Mouse (Mus musculus) heart, adult 2 months (tissue): ENCODE results near the gene Slpi. TPM values are rescaled to one million over a fixed set of nuclear protein-coding genes. Genes with fewer than 3 reads are reported as not detected.
A peak's percentile ranks its signal among the peaks of the same experiment; 100 is the strongest.

Experiments used
- DNase-seq, 2 experiments: peaks; one replicate each; pipeline ENCODE4 v3.0.0; 2021
- H3K27ac ChIP-seq: fragments of 200-600 bp; 2 replicates; pipeline ENCODE4 v1.8.1; 2022
- H3K27me3 ChIP-seq: fragments of 200-500 bp; 2 replicates; pipeline ENCODE4 v1.6.1; 2012; ENCODE audit warnings: mild to moderate bottlenecking, low read length, inconsistent platforms, mixed read lengths; ENCODE audit not compliant: control insufficient read depth, insufficient read depth
- H3K36me3 ChIP-seq: fragments of 200-500 bp; 2 replicates; pipeline ENCODE4 v1.6.1; 2012; ENCODE audit warnings: low read length, inconsistent platforms; ENCODE audit not compliant: control insufficient read depth, insufficient read depth
- H3K4me1 ChIP-seq: fragments of 200-500 bp; 2 replicates; pipeline ENCODE4 v1.6.1; 2011; ENCODE audit warnings: low read length; ENCODE audit not compliant: control insufficient read depth, insufficient read depth
- H3K4me3 ChIP-seq: fragments of 200-600 bp; 2 replicates; pipeline ENCODE4 v1.8.1; 2022
- H3K79me2 ChIP-seq: fragments of 200-500 bp; replicated peaks from 2 replicates; pipeline ENCODE4 v1.6.1; 2012; ENCODE audit warnings: mild to moderate bottlenecking, inconsistent platforms, low read length, moderate library complexity, mixed read lengths; ENCODE audit not compliant: control insufficient read depth, insufficient read depth
- H3K9ac ChIP-seq: fragments of 200-500 bp; 2 replicates; pipeline ENCODE4 v1.6.1; 2012; ENCODE audit warnings: low read depth, mild to moderate bottlenecking, control low read depth, inconsistent platforms, low read length, mixed read lengths
- CTCF ChIP-seq: fragments of 200-600 bp; IDR thresholded peaks from 2 replicates; pipeline ENCODE4 v1.8.1; 2022; ENCODE audit warnings: antibody characterized with exemption, mild to moderate bottlenecking, moderate library complexity
- EP300 ChIP-seq: fragments of 200-500 bp; IDR thresholded peaks from 2 replicates; pipeline ENCODE4 v1.6.1; 2011; ENCODE audit warnings: low read depth, low read length, control low read depth; ENCODE audit not compliant: insufficient read depth
- POLR2A ChIP-seq: fragments of 200-500 bp; IDR thresholded peaks from 2 replicates; pipeline ENCODE4 v1.6.1; 2011; ENCODE audit warnings: mild to moderate bottlenecking, low read depth, low read length, control low read depth; ENCODE audit not compliant: insufficient read depth
- WGBS: fragments of 180-500 bp; shearing (Covaris S2); methylation state at CpG from one replicate; pipeline ENCODE4 v1.1.7; 2018; 5-methylcytosine and 5-hydroxymethylcytosine counted together
- intact Hi-C: fragments of 180-260 bp; cut with DNase I; formaldehyde crosslinking; loops from one replicate; pipeline ENCODE4 v1.15.1; 2025
- polyA plus RNA-seq: library from polyadenylated mRNA; depleted of rRNA; stranded (reverse); fragments of >200 nt; gene quantifications from 2 replicates; pipeline ENCODE4 v1.2.3, GENCODE M21; 2012
- total RNA-seq, 2 experiments: library from RNA; stranded (reverse); gene quantifications; 2 replicates each; pipeline ENCODE4 v1.2.3; 2021

Slpi gene
- total and polyA plus RNA-seq, 3 experiments = 8.3 to 26.4 (median 10.9) TPM

DNA sequence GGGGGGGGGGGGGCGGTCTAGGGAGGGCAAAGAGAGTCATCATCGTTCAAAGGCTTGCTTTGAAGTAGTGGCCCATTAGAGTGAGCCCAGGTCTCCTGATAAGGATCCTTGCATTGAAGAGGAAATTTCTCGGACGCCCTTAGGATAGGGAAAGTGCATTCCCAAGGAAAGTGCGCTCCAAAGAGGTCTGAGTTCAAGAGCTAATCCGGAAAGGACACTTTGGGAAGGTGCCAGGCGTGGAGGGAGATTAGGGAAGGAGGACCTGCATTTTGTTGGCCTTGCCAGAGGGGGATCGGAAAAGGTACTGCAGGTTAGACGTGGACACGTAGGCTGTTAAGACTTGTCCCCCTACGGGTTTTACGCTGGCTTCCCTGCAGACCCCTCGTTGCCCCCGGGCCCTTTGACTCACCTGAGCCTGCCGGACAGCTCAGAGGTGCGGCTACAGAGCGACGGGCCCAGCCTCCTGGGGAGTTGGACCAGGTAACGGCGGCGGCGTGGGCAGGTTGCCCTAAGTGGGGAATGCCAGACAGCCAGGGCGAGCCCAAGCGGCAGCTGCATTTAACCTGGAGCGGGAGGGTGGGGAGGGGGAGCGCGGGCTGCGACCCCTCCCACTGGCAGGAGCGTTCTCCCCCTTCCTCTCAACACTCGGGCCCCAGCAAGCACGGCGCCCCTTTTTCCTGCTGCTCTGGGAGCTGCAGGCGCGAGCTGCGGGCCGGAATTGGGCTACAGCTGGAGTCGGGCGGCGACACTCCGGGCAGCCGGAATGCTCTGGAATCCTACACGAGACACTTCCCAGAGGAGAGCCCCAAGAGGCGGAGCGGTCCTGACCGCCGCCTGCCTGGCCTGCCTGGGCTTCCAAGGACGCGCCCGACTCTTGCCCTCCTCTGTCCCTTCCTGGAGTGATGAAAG is 15.4 kb upstream of the Slpi start:
- H3K36me3 ChIP-seq = no peaks in the 10 kb centered on the region
- peak overlapping the region; percentile 33 for H3K9ac ChIP-seq
- peak overlapping the region; percentile 43 for H3K4me3 ChIP-seq
- intact Hi-C loops = loop anchor here (10.0 kb wide), 1 partner anchor 270 kb away; no protein-coding TSS in a partner anchor
- H3K4me1 ChIP-seq = peaks cover 2% of the 10 kb centered on the region; the same call in 1 of the 2 replicates
- no peaks in the 10 kb centered on the region for H3K79me2 ChIP-seq
- DNase-seq = peak; percentile 70 to 71
- peaks cover 8% of the 10 kb centered on the region for H3K27me3 ChIP-seq
- TF ChIP-seq EP300 (no peak), POLR2A (no peak), CTCF (no peak)
- H3K27ac ChIP-seq = no peak overlapping the region
- 2% methylated on average over 45 of the region's 49 CpGs for WGBS

DNA sequence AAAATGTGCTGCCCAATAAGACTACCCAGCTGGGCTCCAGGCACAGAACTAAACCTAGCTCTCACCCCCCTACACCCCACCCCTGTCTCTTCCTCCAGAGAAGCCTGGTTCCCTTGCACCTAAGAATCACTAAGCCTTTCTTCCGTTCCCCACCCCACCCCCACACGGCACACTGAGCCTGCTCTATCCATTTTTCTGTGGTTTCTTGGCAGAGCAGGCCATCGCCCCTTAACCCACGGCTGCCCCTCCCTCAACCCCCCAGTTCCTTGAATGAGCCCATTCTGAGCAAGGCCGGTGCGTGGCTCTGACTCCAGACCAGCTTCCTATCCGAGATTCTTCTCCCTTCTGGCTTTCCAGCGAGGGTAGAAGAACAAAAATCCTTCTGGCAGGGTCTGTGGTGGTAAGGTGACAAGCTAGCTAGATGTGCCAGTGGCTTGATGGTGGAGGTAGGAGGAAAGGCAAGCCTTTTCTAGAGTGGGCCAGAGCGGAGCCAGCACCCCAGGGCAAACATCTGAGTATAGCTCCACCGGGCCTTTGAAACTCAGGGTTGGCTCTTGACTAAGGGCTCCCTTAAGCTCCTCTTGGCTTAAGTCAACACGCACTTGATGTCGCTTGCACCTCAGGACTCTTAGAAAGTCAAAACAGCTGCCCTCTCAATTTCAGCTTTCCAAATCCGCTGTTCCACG is 14.6 kb upstream of the Slpi start:
- H3K79me2 ChIP-seq = no peaks in the 10 kb centered on the region
- H3K36me3 ChIP-seq = no peaks in the 10 kb centered on the region
- no peak overlapping the region for H3K4me3 ChIP-seq
- intact Hi-C loops = loop anchor here (10.0 kb wide), 1 partner anchor 269 kb away; no protein-coding TSS in a partner anchor
- H3K27ac ChIP-seq = no peak overlapping the region
- peaks cover 2% of the 10 kb centered on the region; the same call in 1 of the 2 replicates for H3K4me1 ChIP-seq
- 29% methylated on average over 14 of the region's 14 CpGs for WGBS
- TF ChIP-seq EP300 (no peak), POLR2A (no peak), CTCF (no peak)
- no peak overlapping the region for H3K9ac ChIP-seq
- H3K27me3 ChIP-seq = peaks cover 8% of the 10 kb centered on the region
- no peak for DNase-seq

DNA sequence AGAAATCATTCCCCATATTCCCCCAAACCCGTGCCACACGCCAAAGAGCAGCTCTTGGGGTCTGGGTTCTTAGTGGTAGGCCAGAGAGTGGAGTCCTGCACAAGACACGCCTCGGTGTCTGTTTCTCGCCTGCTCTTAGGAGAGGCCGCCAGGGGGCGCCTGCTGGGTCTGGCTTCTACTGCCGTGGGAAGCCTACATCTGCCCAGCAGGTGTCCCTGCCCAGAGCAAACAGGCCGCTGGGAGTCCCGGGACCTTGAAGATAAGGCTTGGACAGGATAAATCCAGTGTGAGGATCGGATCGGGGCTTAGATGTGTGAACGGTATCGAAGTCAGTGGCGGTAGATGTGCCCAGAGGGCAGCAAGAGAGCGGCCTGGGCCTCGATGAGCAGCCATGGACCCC is 14.0 kb upstream of the Slpi start, which contains the start of gene Rbpjl:
Rbpjl (plus strand) TSS at position 236 of the 400 bp plus-strand sequence.
- TF ChIP-seq CTCF (no peak; the same call in 1 of the 2 replicates), EP300 (no peak), POLR2A (no peak)
- H3K27me3 ChIP-seq = peaks cover 8% of the 10 kb centered on the region
- intact Hi-C loops = loop anchor here (10.0 kb wide), 1 partner anchor 268 kb away; no protein-coding TSS in a partner anchor
- DNase-seq = peak; percentile 71 to 77
- WGBS = 8% methylated on average over 17 of the region's 17 CpGs
- H3K27ac ChIP-seq = no peak within 1 kb of the TSS
- H3K4me3 ChIP-seq = no peak within 1 kb of the TSS
- H3K9ac ChIP-seq = no peak within 1 kb of the TSS
- H3K4me1 ChIP-seq = peaks cover 2% of the 10 kb centered on the region; the same call in 1 of the 2 replicates
- no peaks in the 10 kb centered on the region for H3K36me3 ChIP-seq
- no peaks in the 10 kb centered on the region for H3K79me2 ChIP-seq

DNA sequence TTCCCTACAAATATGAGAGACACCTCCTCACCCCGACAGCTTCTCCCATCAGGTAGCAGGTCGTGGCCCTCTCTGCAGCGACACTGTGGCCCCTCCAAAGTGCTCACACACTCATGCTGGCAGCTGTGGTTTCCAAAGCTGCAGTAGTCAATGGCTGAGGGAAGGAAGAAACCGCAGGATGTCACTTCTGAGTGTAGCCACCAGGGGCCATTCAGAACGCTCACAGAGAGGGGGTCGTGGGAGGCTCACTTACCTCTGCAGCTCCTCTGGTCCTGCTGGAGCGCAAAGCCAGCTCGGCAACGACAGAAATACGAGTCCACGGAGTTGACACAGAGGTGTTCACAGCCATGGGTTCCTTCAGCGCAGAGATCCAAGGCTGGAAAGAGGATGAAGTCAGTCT is 8.0 kb upstream of the Slpi start:
- WGBS = 65% methylated on average over 12 of the region's 12 CpGs

DNA sequence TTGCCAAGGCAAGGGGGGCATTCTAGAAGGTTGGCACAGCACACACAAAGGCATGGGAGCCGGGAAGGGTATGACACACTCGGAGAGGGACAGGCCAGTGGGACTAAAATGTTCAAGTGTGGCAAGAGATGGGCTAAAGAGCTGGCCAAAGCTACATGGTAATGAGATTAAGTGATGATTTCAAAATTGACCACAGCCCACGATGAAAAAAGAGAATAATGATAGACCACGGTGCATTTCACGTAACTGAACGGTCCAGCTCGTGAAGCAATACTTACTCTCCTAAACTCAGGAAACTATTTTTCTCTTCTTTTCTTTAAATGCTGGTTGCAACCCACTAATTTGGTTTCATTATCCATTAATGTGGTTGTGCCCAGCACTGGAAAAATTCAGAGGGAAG is 7.2 kb upstream of the Slpi start:
- Histone ChIP-seq H3K36me3 (no peaks in the 10 kb centered on the region), H3K4me1 (no peaks in the 10 kb centered on the region), H3K27ac (no peak overlapping the region), H3K9ac (no peak overlapping the region), H3K4me3 (no peak overlapping the region), H3K27me3 (peaks cover 6% of the 10 kb centered on the region), H3K79me2 (no peaks in the 10 kb centered on the region)
- intact Hi-C loops = no loop called here
- TF ChIP-seq POLR2A (no peak), EP300 (no peak), CTCF (no peak)
- no peak for DNase-seq
- 88% methylated on average over 7 of the region's 7 CpGs for WGBS

More for the DNA sequence above, 8.0 kb upstream of the Slpi start:
- peaks cover 8% of the 10 kb centered on the region for H3K27me3 ChIP-seq
- H3K4me1 ChIP-seq = no peaks in the 10 kb centered on the region
- DNase-seq = no peak
- H3K9ac ChIP-seq = no peak overlapping the region
- intact Hi-C loops = no loop called here
- TF ChIP-seq POLR2A (no peak), EP300 (no peak), CTCF (no peak)
- H3K36me3 ChIP-seq = no peaks in the 10 kb centered on the region
- no peaks in the 10 kb centered on the region for H3K79me2 ChIP-seq
- no peak overlapping the region for H3K4me3 ChIP-seq
- no peak overlapping the region for H3K27ac ChIP-seq

DNA sequence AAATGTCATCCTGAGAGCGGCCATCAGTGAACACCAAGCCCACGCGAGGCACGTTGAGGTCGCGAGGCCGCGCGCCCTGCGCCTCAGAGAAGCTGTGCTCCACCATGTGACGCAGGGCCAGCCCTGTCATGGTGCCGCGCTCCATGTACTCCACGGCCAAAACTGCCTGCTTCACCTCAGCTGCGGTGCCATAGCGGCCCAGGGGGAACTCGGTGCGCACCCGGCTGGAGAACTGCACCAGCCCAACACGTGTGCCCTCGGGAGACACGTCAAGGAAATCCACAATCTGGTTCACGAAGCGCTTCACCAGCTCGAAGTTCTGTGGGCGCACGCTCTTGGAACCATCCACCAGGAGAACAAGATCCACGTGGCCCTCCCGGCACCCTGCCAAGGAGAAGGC is 4.2 kb upstream of the Slpi start:
- Histone ChIP-seq H3K27ac (no peak overlapping the region), H3K9ac (no peak overlapping the region), H3K36me3 (no peaks in the 10 kb centered on the region), H3K79me2 (no peaks in the 10 kb centered on the region), H3K4me3 (no peak overlapping the region), H3K4me1 (no peaks in the 10 kb centered on the region), H3K27me3 (peaks cover 3% of the 10 kb centered on the region; the same call in 1 of the 2 replicates)
- TF ChIP-seq CTCF = no peak
- TF ChIP-seq POLR2A = no peak
- no peak for TF ChIP-seq EP300
- WGBS = 77% methylated on average over 29 of the region's 29 CpGs
- intact Hi-C loops = no loop called here
- no peak for DNase-seq
